Mouse (Mus musculus) lung, postnatal 10 days (tissue): ENCODE data around the gene Atad5.

Source experiments
- DNase-seq: peaks from one replicate; pipeline ENCODE4 v3.0.0; 2021

The Atad5 gene

DNA sequence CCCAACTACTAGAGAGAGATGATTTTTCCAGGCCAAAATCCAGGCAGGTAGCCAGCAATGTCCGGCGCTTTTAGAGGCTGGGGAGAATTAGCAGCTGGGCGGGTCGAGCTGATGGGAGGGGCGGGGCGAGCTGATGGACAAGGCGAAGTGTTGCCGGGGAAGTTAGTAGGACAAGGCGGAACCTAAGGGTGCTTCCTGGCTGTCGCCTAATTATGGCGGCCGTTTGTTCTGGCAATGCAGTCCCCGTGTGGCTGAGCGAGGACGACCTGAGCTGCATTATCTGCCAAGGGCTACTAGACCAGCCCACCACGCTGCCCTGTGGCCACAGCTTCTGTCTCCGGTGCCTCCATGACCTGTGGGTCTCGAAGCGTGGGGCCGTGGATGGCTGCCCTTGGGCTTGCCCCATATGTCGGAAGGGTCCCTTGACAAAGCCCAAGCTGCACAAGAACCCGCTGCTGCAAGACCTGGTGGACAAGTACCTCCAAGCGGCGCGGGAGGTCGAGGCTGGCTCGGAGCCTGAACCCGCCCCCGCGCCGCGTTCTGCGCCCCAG, 94.6 kb downstream of the Atad5 start, which contains the start of gene Rnf135:
Gene Rnf135, plus strand, starts transcription at position 147 of the 551 bp plus-strand sequence.
- peak; percentile 98 for DNase-seq

DNA sequence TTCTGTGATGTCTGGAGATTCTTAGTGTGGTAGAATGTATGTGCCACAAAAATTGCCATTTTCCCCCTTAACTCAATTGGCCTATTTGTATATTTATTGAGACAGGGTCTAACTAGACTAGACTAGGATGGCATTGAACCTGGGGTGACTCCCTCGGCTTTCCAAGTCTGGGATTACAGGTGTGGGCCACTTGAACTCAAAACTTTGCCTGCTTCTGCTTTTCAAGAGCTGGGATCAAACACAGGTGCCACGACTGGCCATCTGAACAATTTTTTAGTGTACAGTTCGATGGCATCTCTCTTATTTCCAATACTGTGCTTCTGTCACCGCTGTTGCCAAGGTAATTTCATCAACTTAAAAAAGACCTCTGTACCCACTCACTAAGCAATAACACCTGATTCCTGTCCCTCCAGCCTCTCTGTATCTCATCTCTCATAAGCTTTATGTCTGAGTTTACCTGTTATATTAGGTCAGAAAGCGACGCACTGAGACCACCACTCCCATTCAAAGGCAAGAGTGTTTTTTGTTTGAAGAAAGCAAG, 95.4 kb downstream of the Atad5 start:
- no peak for DNase-seq
